Mouse (Mus musculus) layer of hippocampus, postnatal 25 days (tissue): ENCODE measurements around the gene Olfr1368. TPM values are rescaled to one million over a fixed set of nuclear protein-coding genes. Genes with fewer than 3 reads are reported as not detected.
A peak's percentile ranks its signal among the peaks of the same experiment; 100 is the strongest.
"Not testable (repeated sequence)": the region's sequence is repeated elsewhere in the genome, so short reads cannot be mapped to it uniquely, and the experiment has no call there.

Experiments
- DNase-seq, 2 experiments: peaks; one replicate each; pipeline ENCODE4 v3.0.0; 2022; ENCODE audit warnings: mixed read lengths in 2 of 2, low spot score in 1 of 2; ENCODE audit errors: extremely low spot score in 1 of 2
- total RNA-seq, 2 experiments: library from RNA; stranded (reverse); gene quantifications; 2 replicates each; pipeline ENCODE4 v1.2.3; 2021

Olfr1368 gene
- total RNA-seq, 2 experiments from 2014 or later = not detected

- DNase-seq = peak; percentile 19 to 31
Observed at GRCm38 (mm10) chr13:21168371-21169011, 22.8 kb upstream of the Olfr1368 start.

- DNase-seq = no peak
Observed at GRCm38 (mm10) chr13:21167910-21168300, 22.2 kb upstream of the Olfr1368 start.

- peak; percentile 72 to 84 for DNase-seq
Observed at GRCm38 (mm10) chr13:21166936-21167909, 21.6 kb upstream of the Olfr1368 start.

GRCm38 (mm10) chr13:21162591-21162990 is 16.9 kb upstream of the Olfr1368 start:
- DNase-seq = no peak

- no peak for DNase-seq
Observed at GRCm38 (mm10) chr13:21161591-21161990, 15.9 kb upstream of the Olfr1368 start.

GRCm38 (mm10) chr13:21160657-21161590 is 15.3 kb upstream of the Olfr1368 start:
- peak; percentile 99 for DNase-seq

DNA sequence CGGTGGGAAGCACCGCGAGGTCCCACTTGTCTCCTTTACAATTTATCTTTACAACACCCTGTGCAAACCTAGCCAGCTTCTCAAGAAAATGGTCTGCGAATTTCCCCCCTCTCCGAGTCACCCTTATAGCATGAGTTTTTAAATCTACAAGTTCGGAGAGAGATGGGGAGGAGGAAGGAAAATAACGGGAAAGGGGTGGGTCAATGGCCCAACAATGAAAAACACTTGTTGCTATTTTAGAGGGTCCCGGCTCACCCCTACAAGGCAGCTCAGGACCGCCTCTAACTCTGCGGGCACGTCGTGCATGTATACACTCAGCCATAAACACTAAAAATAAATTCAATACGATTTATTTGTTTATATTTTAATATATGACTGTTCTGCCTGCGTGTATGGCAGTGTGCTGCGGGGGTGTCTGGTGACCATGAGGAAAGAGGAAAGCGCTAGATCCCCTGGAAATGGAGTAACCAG is 14.4 kb upstream of the Olfr1368 start:
- no peak for DNase-seq

DNA sequence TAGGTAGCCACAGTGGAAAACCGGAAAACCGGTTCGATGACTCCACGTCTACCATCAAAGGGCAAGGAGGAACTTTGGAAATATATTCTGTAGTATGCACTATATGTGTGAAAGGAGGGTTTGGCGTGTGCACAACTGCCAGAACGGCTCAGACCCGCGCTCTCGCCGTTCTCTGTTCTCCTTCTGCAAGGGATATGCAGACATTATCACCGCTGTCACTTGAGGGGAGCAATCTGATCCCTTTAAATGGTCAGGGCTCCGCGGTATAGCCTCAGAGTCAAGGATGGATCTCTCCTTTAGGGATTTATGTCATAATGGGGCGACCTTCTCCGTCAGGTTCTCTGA is 13.8 kb upstream of the Olfr1368 start:
- DNase-seq = no peak

DNA sequence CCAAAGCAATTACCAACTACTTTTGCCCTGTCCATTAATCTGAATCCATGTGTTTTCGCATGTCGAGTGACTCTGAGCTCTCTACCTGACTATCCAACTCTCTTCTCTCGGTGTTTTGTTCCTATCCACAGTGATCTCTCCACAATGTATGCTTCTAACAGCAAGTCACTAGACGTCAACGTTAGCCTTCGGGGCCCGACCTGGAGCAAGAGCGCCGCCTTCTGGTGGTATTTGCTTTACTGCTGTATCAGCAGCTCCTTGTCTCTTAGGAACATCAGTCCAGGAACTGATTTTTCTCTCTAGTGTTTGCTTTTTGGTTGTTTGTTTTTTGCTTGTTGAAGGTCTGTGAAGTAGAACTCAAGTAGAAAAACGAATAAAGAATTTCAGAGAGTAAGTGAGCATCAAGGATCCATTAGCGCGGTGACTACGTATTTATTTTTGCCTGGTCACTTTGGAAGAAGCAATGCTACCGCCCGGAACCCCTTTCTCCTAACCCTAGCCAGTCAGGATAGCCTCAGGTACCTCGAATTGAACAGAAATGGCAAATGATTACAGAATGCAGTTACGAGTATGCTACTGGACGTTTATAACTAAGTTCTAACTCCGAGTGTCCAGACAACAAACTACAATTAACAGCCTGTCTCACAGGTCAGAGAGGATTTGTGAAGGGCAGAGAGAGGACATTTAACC is 13.3 kb upstream of the Olfr1368 start:
- DNase-seq = peak; percentile 68 to 94

- DNase-seq = no peak
Observed at GRCm38 (mm10) chr13:21158071-21158470, 12.4 kb upstream of the Olfr1368 start.

DNA sequence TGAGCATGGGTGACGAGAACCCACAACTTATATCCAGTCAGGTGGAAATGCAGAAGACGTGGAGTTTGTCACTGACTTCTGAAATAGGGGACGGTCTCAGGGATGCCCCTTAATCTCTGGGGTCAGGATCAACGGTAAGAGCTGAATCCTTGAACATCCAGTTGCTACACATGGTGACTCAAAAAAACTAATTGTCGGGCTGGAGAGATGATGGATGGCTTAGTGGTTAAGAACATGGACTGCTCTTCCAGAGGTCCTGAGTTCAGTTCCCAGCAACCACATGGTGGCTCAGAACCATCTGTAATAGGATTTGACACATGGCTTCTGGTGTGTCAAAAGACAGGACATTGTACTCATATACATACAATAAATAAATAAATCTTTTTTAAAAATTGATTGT is 10.2 kb upstream of the Olfr1368 start:
- DNase-seq = no peak

- DNase-seq = no peak
Observed at GRCm38 (mm10) chr13:21142421-21142820, 3.2 kb downstream of the Olfr1368 start.

DNA sequence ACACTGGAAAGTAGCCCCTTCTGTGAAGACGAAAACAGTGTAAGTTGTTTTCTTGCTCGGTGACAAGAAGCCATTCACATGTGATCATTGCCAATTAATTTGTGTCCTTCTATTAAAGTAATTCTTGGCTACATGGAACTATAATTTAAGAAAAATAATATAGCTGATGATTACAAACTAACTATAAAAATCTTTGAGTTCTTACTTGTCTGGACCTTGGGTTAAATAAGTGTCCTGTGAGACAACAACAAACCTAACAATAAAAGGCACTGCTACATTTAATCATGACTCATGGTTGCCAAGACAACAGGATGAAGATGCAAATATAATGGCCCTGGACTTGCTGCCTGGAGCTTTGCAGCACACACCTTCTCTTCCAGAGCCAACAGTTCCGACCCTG is 16.3 kb downstream of the Olfr1368 start, which contains the start of gene Olfr263:
Gene Olfr263 (plus strand): TSS at position 301 of the 400 bp plus-strand sequence.
- DNase-seq = not testable (repeated sequence)

DNA sequence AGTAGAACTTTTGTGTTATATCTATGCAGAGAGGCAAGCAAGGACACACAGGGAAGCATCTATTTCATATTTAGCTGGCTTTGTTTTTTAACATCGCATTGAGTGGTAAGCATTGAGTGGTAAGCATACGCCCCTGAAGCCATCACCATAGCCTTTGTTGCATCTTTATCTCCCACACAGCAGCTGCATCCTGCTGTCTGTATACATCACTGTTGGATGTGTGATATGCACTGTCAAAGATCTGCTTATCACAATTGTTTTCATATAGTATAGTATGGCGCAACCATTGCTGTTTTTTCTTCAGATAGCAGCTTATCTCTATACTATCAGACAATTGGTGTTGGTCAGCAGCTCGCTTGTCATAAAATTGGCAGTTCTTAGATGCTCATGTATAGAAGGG is 31.5 kb downstream of the Olfr1368 start:
- DNase-seq = no peak

DNA sequence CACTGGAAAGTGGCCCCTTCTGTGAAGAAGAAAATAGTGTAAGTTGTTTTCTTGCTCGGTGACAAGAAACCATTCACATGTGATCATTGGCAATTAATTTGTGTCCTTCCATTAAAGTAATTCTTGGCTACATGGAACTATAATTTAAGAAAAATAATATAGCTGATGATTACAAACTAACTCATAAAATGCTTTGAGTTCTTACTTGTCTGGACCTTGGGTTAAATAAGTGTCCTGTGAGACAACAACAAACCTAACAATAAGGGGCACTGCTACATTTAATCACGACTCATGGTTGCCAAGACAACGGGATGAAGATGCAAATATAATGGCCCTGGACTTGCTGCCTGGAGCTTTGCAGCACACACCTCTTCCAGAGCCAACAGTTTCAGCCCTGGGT is 34.5 kb downstream of the Olfr1368 start, which contains the start of gene Olfr1369-ps1:
Gene Olfr1369-ps1 (plus strand): TSS at position 301 of the 400 bp plus-strand sequence.
- not testable (repeated sequence) for DNase-seq

DNA sequence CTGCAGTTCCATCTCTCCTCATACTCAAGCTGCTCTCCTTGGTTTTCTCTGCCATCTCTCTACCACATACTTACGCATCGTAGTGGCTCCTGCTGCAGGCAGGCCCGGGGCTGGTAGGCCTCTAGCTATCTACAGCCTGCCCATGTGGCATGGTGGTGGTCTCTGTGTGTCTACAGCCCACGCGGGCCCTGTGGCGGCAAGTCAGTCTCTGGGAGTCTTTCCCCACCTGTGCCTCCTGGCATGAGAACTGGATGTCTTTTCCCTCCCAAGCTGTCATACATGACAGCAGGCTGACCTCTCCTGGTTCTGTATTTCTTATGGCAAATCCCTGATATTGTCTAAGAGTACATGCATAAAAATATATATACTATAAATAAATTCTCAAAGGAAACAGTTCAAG is 35.2 kb downstream of the Olfr1368 start:
- no peak for DNase-seq

DNA sequence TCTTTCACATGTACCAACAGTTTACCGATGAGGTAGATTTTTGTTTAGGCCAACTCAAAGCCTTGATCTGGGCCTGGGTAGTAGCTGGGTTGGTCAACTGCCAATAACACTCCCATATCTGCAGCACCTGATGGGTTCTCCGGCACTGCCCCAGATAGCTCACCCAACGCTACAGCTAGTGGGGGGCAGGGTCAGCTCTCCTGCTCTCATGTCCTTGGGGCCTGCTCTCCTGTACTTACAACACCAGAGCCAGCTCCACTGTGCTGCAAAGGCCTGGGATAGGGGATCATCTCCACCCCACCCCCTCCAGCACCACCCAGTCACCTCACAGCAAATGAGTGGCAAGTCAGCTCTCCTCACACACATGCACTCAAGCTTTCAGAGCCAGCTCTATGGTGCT is 35.9 kb downstream of the Olfr1368 start:
- DNase-seq = no peak
